Mouse (Mus musculus) cerebellum, adult 9-10 months (tissue): Measurements from ENCODE around the gene Tspan18.
A peak's percentile ranks its signal among the peaks of the same experiment; 100 is the strongest.

Experiments
- DNase-seq: peaks from one replicate; pipeline ENCODE4 v3.0.0; 2022

Tspan18 gene

GRCm38 (mm10) chr2:93177668-93178312, 156.5 kb downstream of the Tspan18 start:
- DNase-seq, result no peak

- DNase-seq, result peak; percentile 46
Measured at GRCm38 (mm10) chr2:93176871-93177667, 157.2 kb downstream of the Tspan18 start.

- peak; percentile 62 for DNase-seq
Measured at GRCm38 (mm10) chr2:93176193-93176798, 158.0 kb downstream of the Tspan18 start.

- DNase-seq, result no peak
Measured at GRCm38 (mm10) chr2:93175721-93176120, 158.6 kb downstream of the Tspan18 start.

GRCm38 (mm10) chr2:93175278-93175677, 159.0 kb downstream of the Tspan18 start:
- DNase-seq, result no peak

- DNase-seq, result no peak
Measured at GRCm38 (mm10) chr2:93174159-93174558, 160.1 kb downstream of the Tspan18 start.

- no peak for DNase-seq
Measured at GRCm38 (mm10) chr2:93172460-93172859, 161.8 kb downstream of the Tspan18 start.

GRCm38 (mm10) chr2:93171929-93172328, 162.4 kb downstream of the Tspan18 start:
- DNase-seq, result no peak

- DNase-seq, result peak; percentile 51
Measured at GRCm38 (mm10) chr2:93170845-93171200, 163.5 kb downstream of the Tspan18 start.

GRCm38 (mm10) chr2:93170156-93170844, 164.0 kb downstream of the Tspan18 start:
- no peak for DNase-seq

- no peak for DNase-seq
Measured at GRCm38 (mm10) chr2:93166734-93167406, 167.4 kb downstream of the Tspan18 start.

- DNase-seq, result no peak
Measured at GRCm38 (mm10) chr2:93166295-93166694, 168.0 kb downstream of the Tspan18 start.

- no peak for DNase-seq
Measured at GRCm38 (mm10) chr2:93163750-93164335, 170.5 kb downstream of the Tspan18 start.

GRCm38 (mm10) chr2:93163317-93163716, 171.0 kb downstream of the Tspan18 start:
- DNase-seq, result no peak

- no peak for DNase-seq
Measured at GRCm38 (mm10) chr2:93162791-93163190, 171.5 kb downstream of the Tspan18 start.

- no peak for DNase-seq
Measured at GRCm38 (mm10) chr2:93161914-93162664, 172.2 kb downstream of the Tspan18 start.

- DNase-seq, result no peak
Measured at GRCm38 (mm10) chr2:93160467-93161035, 173.8 kb downstream of the Tspan18 start.

GRCm38 (mm10) chr2:93154486-93155032, 179.7 kb downstream of the Tspan18 start:
- no peak for DNase-seq

- peak; percentile 53 for DNase-seq
Measured at GRCm38 (mm10) chr2:93153833-93154232, 180.5 kb downstream of the Tspan18 start.

GRCm38 (mm10) chr2:93152883-93153491, 181.3 kb downstream of the Tspan18 start:
- DNase-seq, result peak; percentile 95
